Mouse (Mus musculus) Patski (cell line): Measurements from ENCODE around the gene Prkd2. TPM values are rescaled to one million over a fixed set of nuclear protein-coding genes. Genes with fewer than 3 reads are reported as not detected.

Experiments used
- ATAC-seq: fragments of 100-300 bp; one replicate; pipeline ENCODE4 v1.8.0; 2021
- CTCF ChIA-PET: fragments of 350-600 bp; sonication (Branson Sonifier 250); formaldehyde crosslinking; loops from one replicate; lab custom pipeline; 2022; ENCODE audit warnings: inconsistent platforms; lab: Charles Lee
- POLR2A ChIA-PET: fragments of 350-600 bp; sonication (Branson Sonifier 250); formaldehyde crosslinking; loops from one replicate; lab custom pipeline; 2022; ENCODE audit warnings: antibody characterized with exemption, inconsistent platforms; lab: Charles Lee
- DNase-seq: peaks from one replicate; pipeline ENCODE4 v3.0.0-alpha.2; 2011; ENCODE audit warnings: low read depth, low spot score
- H3K27me3 ChIP-seq: fragments of 371-371 bp; one replicate; pipeline ENCODE4 v1.5.1; 2021
- CTCF ChIP-seq: fragments of 100-300 bp; IDR thresholded peaks from one replicate; pipeline ENCODE4 v1.5.1; 2021
- in situ Hi-C: fragments of 300-500 bp; cut with MboI; formaldehyde crosslinking; loops from 3 replicates; pipeline ENCODE4 v1.11.1; 2018; ENCODE audit warnings: low pct_unique_long_range_greater_than_20kb, mixed read lengths
- polyA plus RNA-seq: library from polyadenylated mRNA; unstranded; gene quantifications from one replicate; pipeline ENCODE4 v1.2.3, GENCODE M21; 2021

The Prkd2 gene
- polyA plus RNA-seq, 1 experiment from 2014 or later = 15.3 TPM

- peak; percentile 48 for TF ChIP-seq CTCF
- H3K27me3 ChIP-seq = no peaks in the 10 kb centered on the region
- in situ Hi-C loops = no loop called here
- ATAC-seq (no peak), DNase-seq (no peak)
- ChIA-PET POLR2A (interaction anchor here (1.0 kb wide), 1 partner anchor 40 kb away, joined by 5 read pairs; no protein-coding TSS in a partner anchor), CTCF (no interaction called here)
These were observed 30.2 kb upstream of the Prkd2 start for GRCm38 (mm10) chr7:16812505-16812904.

GRCm38 (mm10) chr7:16815351-16815941, 27.3 kb upstream of the Prkd2 start, which contains the start of gene Strn4:
Strn4 (plus strand) TSS chr7:16815889.
- DNase-seq (no peak), ATAC-seq (no peak)
- TF ChIP-seq CTCF = no peak
- H3K27me3 ChIP-seq = no peaks in the 10 kb centered on the region
- POLR2A ChIA-PET = no interaction called here
- CTCF ChIA-PET = no interaction called here
- in situ Hi-C loops = no loop called here

- DNase-seq (no peak), ATAC-seq (peak; percentile 52)
- POLR2A ChIA-PET = no interaction called here
- no peaks in the 10 kb centered on the region for H3K27me3 ChIP-seq
- in situ Hi-C loops = no loop called here
- no peak for TF ChIP-seq CTCF
- CTCF ChIA-PET = no interaction called here
These were observed 26.6 kb upstream of the Prkd2 start for GRCm38 (mm10) chr7:16816078-16816474.

GRCm38 (mm10) chr7:16816475-16817122, 26.1 kb upstream of the Prkd2 start, which contains the start of gene Fkrp:
Fkrp (minus strand) TSS chr7:16816732.
- CTCF ChIA-PET = interaction anchor here (0.5 kb wide), 1 partner anchor 117 kb away, joined by 3 read pairs; no protein-coding TSS in a partner anchor
- DNase-seq (no peak), ATAC-seq (peak; percentile 68)
- POLR2A ChIA-PET = interaction anchor here (0.6 to 1.2 kb wide), 2 partner anchors 11 to 31 kb away, joined by 3 read pairs; no protein-coding TSS in a partner anchor
- in situ Hi-C loops = no loop called here
- H3K27me3 ChIP-seq = no peaks in the 10 kb centered on the region
- TF ChIP-seq CTCF = no peak

GRCm38 (mm10) chr7:16817693-16818092, 25.0 kb upstream of the Prkd2 start:
- ChIA-PET CTCF (interaction anchor here (1.0 kb wide), 1 partner anchor 72 kb away, joined by 3 read pairs; no protein-coding TSS in a partner anchor), POLR2A (interaction anchor here (1.2 kb wide), 1 partner anchor 10 kb away, joined by 3 read pairs; no protein-coding TSS in a partner anchor)
- ATAC-seq (no peak), DNase-seq (no peak)
- no peaks in the 10 kb centered on the region for H3K27me3 ChIP-seq
- TF ChIP-seq CTCF = no peak
- in situ Hi-C loops = no loop called here

- DNase-seq = no peak
- ChIA-PET CTCF (no interaction called here), POLR2A (interaction anchor here (0.9 kb wide), 1 partner anchor 34 kb away, joined by 3 read pairs; no protein-coding TSS in a partner anchor)
- no peaks in the 10 kb centered on the region for H3K27me3 ChIP-seq
- no peak for TF ChIP-seq CTCF
- ATAC-seq = no peak
- in situ Hi-C loops = no loop called here
These were observed 22.9 kb upstream of the Prkd2 start for GRCm38 (mm10) chr7:16819794-16820193.

- CTCF ChIA-PET = no interaction called here
- ATAC-seq = no peak
- no peaks in the 10 kb centered on the region for H3K27me3 ChIP-seq
- no peak for TF ChIP-seq CTCF
- no peak for DNase-seq
- in situ Hi-C loops = no loop called here
- POLR2A ChIA-PET = no interaction called here
These were observed 22.4 kb upstream of the Prkd2 start for GRCm38 (mm10) chr7:16820271-16820763.

- ChIA-PET CTCF (interaction anchor here (1.0 kb wide), 1 partner anchor 39 kb away, joined by 4 read pairs; no protein-coding TSS in a partner anchor), POLR2A (interaction anchor here (0.5 to 0.7 kb wide), 2 partner anchors 29 to 49 kb away, joined by 3 to 4 read pairs; no protein-coding TSS in a partner anchor)
- no peaks in the 10 kb centered on the region for H3K27me3 ChIP-seq
- no peak for TF ChIP-seq CTCF
- in situ Hi-C loops = no loop called here
- DNase-seq (no peak), ATAC-seq (no peak)
These were observed 21.6 kb upstream of the Prkd2 start for GRCm38 (mm10) chr7:16821091-16821490.

- CTCF ChIA-PET = interaction anchor here (1.0 kb wide), 1 partner anchor 38 kb away, joined by 4 read pairs; no protein-coding TSS in a partner anchor
- ATAC-seq = no peak
- DNase-seq = no peak
- POLR2A ChIA-PET = interaction anchor here (0.5 kb wide), 1 partner anchor 49 kb away, joined by 3 read pairs; no protein-coding TSS in a partner anchor
- TF ChIP-seq CTCF = no peak
- H3K27me3 ChIP-seq = no peaks in the 10 kb centered on the region
- in situ Hi-C loops = no loop called here
These were observed 21.0 kb upstream of the Prkd2 start for GRCm38 (mm10) chr7:16821669-16822101.

GRCm38 (mm10) chr7:16823734-16824133, 19.0 kb upstream of the Prkd2 start:
- no peak for ATAC-seq
- POLR2A ChIA-PET = no interaction called here
- no peak for DNase-seq
- no peak for TF ChIP-seq CTCF
- CTCF ChIA-PET = no interaction called here
- in situ Hi-C loops = no loop called here
- H3K27me3 ChIP-seq = no peaks in the 10 kb centered on the region
